ENCODE assay signal across 8 mouse cellular contexts in genomic region chr19:57314346-57315012, GRCm38 (mm10). TPM values are rescaled to one million over a fixed set of nuclear protein-coding genes. Genes with fewer than 3 reads are reported as not detected.
DNase-seq lines count a peak whose midpoint lies in the region; ATAC-seq and TF ChIP-seq lines count a peak whose summit lies in the region.

Gene Ablim1, minus strand, starts transcription at chr19:57314919.

- TF ChIP-seq POLR2A in cerebellum, adult 2 months (IDR thresholded peaks at IDR 0.05; ENCODE audit: borderline replicate concordance, insufficient read depth, low read length): peak; percentile 62

- ATAC-seq in hindbrain, embryonic 11.5 days (ENCODE audit: low FRiP score): peak; percentile 54; the same call in 1 of the 2 replicates
- ATAC-seq in neural tube, embryonic 13.5 days (ENCODE audit: low read depth): peak; percentile 86

- peak; percentile 6 for DNase-seq in T-cell, adult 2 months (ENCODE audit: low spot score)
- peak; percentile 83 to 84 for DNase-seq in cerebellum, adult 2 months
- peak; percentile 30 for DNase-seq in gastrocnemius, adult 18-20 months (ENCODE audit: low spot score)
- DNase-seq in hindbrain, embryonic 11.5 days (ENCODE audit: low spot score): peak; percentile 54
- DNase-seq in layer of hippocampus, adult 8-10 months (ENCODE audit: low spot score in 2 of 2): peak; percentile 37 to 38
- peak; percentile 72 to 79 for DNase-seq in lung, adult 18-20 months
- DNase-seq in yolk sac, embryonic 10.5 days (ENCODE audit: low spot score): peak; percentile 56

- H3K27me3 ChIP-seq in cerebellum, adult 2 months (ENCODE audit: control insufficient read depth, insufficient read depth, low read length): no peaks in the 10 kb centered on the region
- H3K27me3 ChIP-seq in hindbrain, embryonic 11.5 days (ENCODE audit: control insufficient read depth, insufficient read depth, low read length): peaks cover 14% of the 10 kb centered on the region
- peaks cover 16% of the 10 kb centered on the region for H3K27me3 ChIP-seq in neural tube, embryonic 13.5 days

- no peaks in the 10 kb centered on the region for H3K36me3 ChIP-seq in hindbrain, embryonic 11.5 days (ENCODE audit: control insufficient read depth, insufficient read depth, low read length)
- H3K36me3 ChIP-seq in neural tube, embryonic 13.5 days: no peaks in the 10 kb centered on the region

- H3K4me2 ChIP-seq in hindbrain, embryonic 11.5 days (replicated peaks; ENCODE audit: low read depth, low read length): peak within 1 kb of the TSS; percentile 99
- H3K4me2 ChIP-seq in neural tube, embryonic 13.5 days: peak within 1 kb of the TSS; percentile 86

- H3K9me3 ChIP-seq in hindbrain, embryonic 11.5 days (ENCODE audit: control insufficient read depth, low read length): no peaks in the 10 kb centered on the region
- H3K9me3 ChIP-seq in neural tube, embryonic 13.5 days: no peaks in the 10 kb centered on the region

- peak; percentile 31; the same call in 1 of the 2 replicates for TF ChIP-seq CTCF in cerebellum, adult 2 months (IDR thresholded peaks at IDR 0.05; ENCODE audit: borderline replicate concordance, insufficient read depth, low read depth, low read length)

- H3K4me3 ChIP-seq in cerebellum, adult 2 months (replicated peaks; ENCODE audit: insufficient read depth, low read depth, low read length): peak within 1 kb of the TSS; percentile 59
- H3K4me3 ChIP-seq in hindbrain, embryonic 11.5 days (ENCODE audit: low read depth, low read length): peak within 1 kb of the TSS; percentile 47
- peak within 1 kb of the TSS; percentile 59 for H3K4me3 ChIP-seq in neural tube, embryonic 13.5 days

- under 1% methylated on average over 52 of the region's 52 CpGs for WGBS in cerebellum, adult 2 months
- 3% methylated on average over 49 of the region's 52 CpGs for WGBS in hindbrain, embryonic 11.5 days
- 1% methylated on average over 52 of the region's 52 CpGs for WGBS in neural tube, embryonic 13.5 days

- H3K4me1 ChIP-seq in cerebellum, adult 2 months (ENCODE audit: control insufficient read depth, insufficient read depth, low read length): peaks cover 4% of the 10 kb centered on the region; the same call in 1 of the 2 replicates
- H3K4me1 ChIP-seq in hindbrain, embryonic 11.5 days (replicated peaks; ENCODE audit: control insufficient read depth, insufficient read depth, low read length): 0 out of 2 replicates have a peak, but pooled peaks cover 6% of the 10 kb centered on the region
- H3K4me1 ChIP-seq in neural tube, embryonic 13.5 days (replicated peaks): peaks cover 19% of the 10 kb centered on the region; the same call in 1 of the 2 replicates

- peak within 1 kb of the TSS; percentile 72 for H3K27ac ChIP-seq in cerebellum, adult 2 months (ENCODE audit: insufficient read depth, low read length)
- no peak within 1 kb of the TSS for H3K27ac ChIP-seq in hindbrain, embryonic 11.5 days (ENCODE audit: low read depth, low read length)
- peak within 1 kb of the TSS; percentile 82 for H3K27ac ChIP-seq in neural tube, embryonic 13.5 days (replicated peaks)

- H3K9ac ChIP-seq in hindbrain, embryonic 11.5 days (ENCODE audit: low read depth, low read length): peak within 1 kb of the TSS; percentile 62
- H3K9ac ChIP-seq in neural tube, embryonic 13.5 days: peak within 1 kb of the TSS; percentile 83

RNA-seq across cellular contexts. Expression of gene Ablim1, which starts in this region (rescaled TPM):
- polyA plus RNA-seq in cerebellum, adult 2 months (2012; rRNA removed): 110 and 130 TPM in 2 replicates
- 10 to 100 TPM; 36.0 to 65.7 TPM for total RNA-seq in gastrocnemius, adult 18-20 months (2021)
- polyA plus RNA-seq in hindbrain, embryonic 11.5 days (2014; fragmentation: Nextera tagmentation; extraction: Ambion mirVana): 18.3 and 18.6 TPM in 2 replicates
- total RNA-seq in layer of hippocampus, adult 8-10 months (2022): 10 to 100 TPM; 80.6 to 97.1 (median 86.4) TPM
- polyA plus RNA-seq in neural tube, embryonic 13.5 days (2015; fragmentation: Nextera tagmentation; extraction: Ambion mirVana): 46.5 and 48.0 TPM in 2 replicates

Comparison
In these comparisons a context has a peak if more than half of its experiments do, and no peak if none do; other contexts are left out.
1. DNase-seq: peak in every context shown above with its lines; median percentile 84 in cerebellum, adult 2 months; 76 in lung, adult 18-20 months; 56 in yolk sac, embryonic 10.5 days; 54 in hindbrain, embryonic 11.5 days; 38 in layer of hippocampus, adult 8-10 months; 30 in gastrocnemius, adult 18-20 months; 6 in T-cell, adult 2 months.